Mouse (Mus musculus): ENCODE data around the gene Aasdh. TPM values are rescaled to one million over a fixed set of nuclear protein-coding genes. Genes with fewer than 3 reads are reported as not detected.
A peak's percentile ranks its signal among the peaks of the same experiment; 100 is the strongest.

Aasdh gene
- polyA plus RNA-seq, 1 experiment from 2014 or later = 23.2 TPM

GRCm38 (mm10) chr5:76902131-76902530 is 3.2 kb downstream of the Aasdh start:
- no peak overlapping the region for H3K27ac ChIP-seq (replicated peaks)
- WGBS = 80% methylated on average over 4 of the region's 4 CpGs
- no peaks in the 10 kb centered on the region for H3K27me3 ChIP-seq (replicated peaks; ENCODE audit: low read depth, poor library complexity, severe bottlenecking)
- H3K9me3 ChIP-seq = no peaks in the 10 kb centered on the region
- peaks cover 9% of the 10 kb centered on the region for H3K4me1 ChIP-seq
- no peak for DNase-seq (ENCODE audit: low spot score)
- H3K36me3 ChIP-seq (replicated peaks) = peaks cover 15% of the 10 kb centered on the region
- no peak overlapping the region for H3K4me3 ChIP-seq

GRCm38 (mm10) chr5:76893084-76893483 is 12.2 kb downstream of the Aasdh start:
- no peak overlapping the region for H3K27ac ChIP-seq (replicated peaks)
- WGBS = 89% methylated on average over 2 of the region's 2 CpGs
- no peak overlapping the region for H3K4me3 ChIP-seq
- no peaks in the 10 kb centered on the region for H3K9me3 ChIP-seq
- H3K27me3 ChIP-seq (replicated peaks; ENCODE audit: low read depth, poor library complexity, severe bottlenecking) = no peaks in the 10 kb centered on the region
- H3K4me1 ChIP-seq = no peaks in the 10 kb centered on the region
- peaks cover 84% of the 10 kb centered on the region for H3K36me3 ChIP-seq (replicated peaks)
- no peak for DNase-seq (ENCODE audit: low spot score)

GRCm38 (mm10) chr5:76892608-76893007 is 12.7 kb downstream of the Aasdh start:
- no peak for DNase-seq (ENCODE audit: low spot score)
- WGBS = 81% methylated on average over 2 of the region's 2 CpGs
- no peak overlapping the region for H3K27ac ChIP-seq (replicated peaks)
- H3K9me3 ChIP-seq = no peaks in the 10 kb centered on the region
- H3K4me3 ChIP-seq = no peak overlapping the region
- H3K27me3 ChIP-seq (replicated peaks; ENCODE audit: low read depth, poor library complexity, severe bottlenecking) = no peaks in the 10 kb centered on the region
- H3K36me3 ChIP-seq (replicated peaks) = peaks cover 82% of the 10 kb centered on the region
- H3K4me1 ChIP-seq = no peaks in the 10 kb centered on the region

- no peaks in the 10 kb centered on the region for H3K27me3 ChIP-seq (replicated peaks; ENCODE audit: low read depth, poor library complexity, severe bottlenecking)
- WGBS = 92% methylated on average over 2 of the region's 2 CpGs
- no peak overlapping the region for H3K27ac ChIP-seq (replicated peaks)
- H3K4me3 ChIP-seq = no peak overlapping the region
- H3K9me3 ChIP-seq = no peaks in the 10 kb centered on the region
- H3K36me3 ChIP-seq (replicated peaks) = peaks cover 83% of the 10 kb centered on the region
- no peak for DNase-seq (ENCODE audit: low spot score)
- H3K4me1 ChIP-seq = no peaks in the 10 kb centered on the region
These were observed 18.3 kb downstream of the Aasdh start for GRCm38 (mm10) chr5:76887011-76887410.

- Histone ChIP-seq H3K4me1 (no peaks in the 10 kb centered on the region), H3K9me3 (no peaks in the 10 kb centered on the region), H3K4me3 (no peak overlapping the region), H3K27ac (replicated peaks) (no peak overlapping the region), H3K27me3 (replicated peaks; ENCODE audit: low read depth, poor library complexity, severe bottlenecking) (no peaks in the 10 kb centered on the region), H3K36me3 (replicated peaks) (peaks cover 75% of the 10 kb centered on the region)
- WGBS = 96% methylated on average over 1 of the region's 1 CpGs
- DNase-seq (ENCODE audit: low spot score) = no peak
These were observed 21.2 kb downstream of the Aasdh start for GRCm38 (mm10) chr5:76884107-76884506.

GRCm38 (mm10) chr5:76876106-76876758 is 29.1 kb downstream of the Aasdh start:
- DNase-seq (ENCODE audit: low spot score) = no peak
- H3K36me3 ChIP-seq (replicated peaks) = peaks cover 75% of the 10 kb centered on the region
- no peak overlapping the region for H3K27ac ChIP-seq (replicated peaks)
- WGBS = 89% methylated on average over 25 of the region's 25 CpGs
- no peaks in the 10 kb centered on the region for H3K27me3 ChIP-seq (replicated peaks; ENCODE audit: low read depth, poor library complexity, severe bottlenecking)
- H3K4me1 ChIP-seq = no peaks in the 10 kb centered on the region
- no peak overlapping the region for H3K4me3 ChIP-seq
- no peaks in the 10 kb centered on the region for H3K9me3 ChIP-seq

- peaks cover 4% of the 10 kb centered on the region; the same call in 1 of the 2 replicates for H3K4me1 ChIP-seq
- H3K27ac ChIP-seq (replicated peaks) = no peak overlapping the region
- no peak for DNase-seq (ENCODE audit: low spot score)
- 43% methylated on average over 6 of the region's 6 CpGs for WGBS
- H3K27me3 ChIP-seq (replicated peaks; ENCODE audit: low read depth, poor library complexity, severe bottlenecking) = no peaks in the 10 kb centered on the region
- peak overlapping the region; percentile 50 for H3K4me3 ChIP-seq
- H3K9me3 ChIP-seq = no peaks in the 10 kb centered on the region
- peaks cover 87% of the 10 kb centered on the region for H3K36me3 ChIP-seq (replicated peaks)
These were observed 35.8 kb downstream of the Aasdh start for GRCm38 (mm10) chr5:76869553-76869952.

- DNase-seq (ENCODE audit: low spot score) = peak; percentile 48
- H3K36me3 ChIP-seq (replicated peaks) = peaks cover 82% of the 10 kb centered on the region
These were observed 36.5 kb downstream of the Aasdh start for GRCm38 (mm10) chr5:76868693-76869286.

GRCm38 (mm10) chr5:76866819-76867218 is 38.5 kb downstream of the Aasdh start:
- WGBS = 72% methylated on average over 8 of the region's 8 CpGs
- no peaks in the 10 kb centered on the region for H3K9me3 ChIP-seq
- no peak overlapping the region for H3K4me3 ChIP-seq
- H3K27ac ChIP-seq (replicated peaks) = no peak overlapping the region
- no peak for DNase-seq (ENCODE audit: low spot score)
- peaks cover 73% of the 10 kb centered on the region for H3K36me3 ChIP-seq (replicated peaks)
- H3K27me3 ChIP-seq (replicated peaks; ENCODE audit: low read depth, poor library complexity, severe bottlenecking) = no peaks in the 10 kb centered on the region
- H3K4me1 ChIP-seq = peaks cover 4% of the 10 kb centered on the region; the same call in 1 of the 2 replicates

More at GRCm38 (mm10) chr5:76868693-76869286, 36.5 kb downstream of the Aasdh start:
- WGBS = 24% methylated on average over 16 of the region's 16 CpGs
- H3K27ac ChIP-seq (replicated peaks) = 0 out of 2 replicates have a peak overlapping the region, but pooled peaks have one; percentile 41
- H3K4me3 ChIP-seq = peak overlapping the region; percentile 50
- H3K9me3 ChIP-seq = no peaks in the 10 kb centered on the region
- H3K4me1 ChIP-seq = peaks cover 4% of the 10 kb centered on the region; the same call in 1 of the 2 replicates
- H3K27me3 ChIP-seq (replicated peaks; ENCODE audit: low read depth, poor library complexity, severe bottlenecking) = no peaks in the 10 kb centered on the region

GRCm38 (mm10) chr5:76858444-76858843 is 46.9 kb downstream of the Aasdh start:
- Histone ChIP-seq H3K4me3 (0 out of 2 replicates have a peak overlapping the region, but pooled peaks have one; percentile 54), H3K27ac (replicated peaks) (no peak overlapping the region), H3K36me3 (replicated peaks) (peaks cover 56% of the 10 kb centered on the region), H3K9me3 (no peaks in the 10 kb centered on the region), H3K4me1 (peaks cover 23% of the 10 kb centered on the region), H3K27me3 (replicated peaks; ENCODE audit: low read depth, poor library complexity, severe bottlenecking) (peaks cover 54% of the 10 kb centered on the region)
- DNase-seq (ENCODE audit: low spot score) = no peak
- WGBS = 72% methylated on average over 13 of the region's 13 CpGs

GRCm38 (mm10) chr5:76857103-76858015 is 48.0 kb downstream of the Aasdh start:
- peaks cover 54% of the 10 kb centered on the region for H3K27me3 ChIP-seq (replicated peaks; ENCODE audit: low read depth, poor library complexity, severe bottlenecking)

GRCm38 (mm10) chr5:76855829-76856600 is 49.3 kb downstream of the Aasdh start:
- peak overlapping the region; percentile 51; the same call in 1 of the 2 replicates for H3K27ac ChIP-seq (replicated peaks)
- H3K4me1 ChIP-seq = peaks cover 25% of the 10 kb centered on the region
- H3K36me3 ChIP-seq (replicated peaks) = peaks cover 72% of the 10 kb centered on the region
- H3K4me3 ChIP-seq = peak overlapping the region; percentile 54
- H3K27me3 ChIP-seq (replicated peaks; ENCODE audit: low read depth, poor library complexity, severe bottlenecking) = peaks cover 54% of the 10 kb centered on the region
- no peaks in the 10 kb centered on the region for H3K9me3 ChIP-seq
- DNase-seq (ENCODE audit: low spot score) = peak; percentile 17
- WGBS = 20% methylated on average over 25 of the region's 25 CpGs

More at GRCm38 (mm10) chr5:76857103-76858015, 48.0 kb downstream of the Aasdh start:
- H3K4me1 ChIP-seq = peaks cover 23% of the 10 kb centered on the region
- H3K27ac ChIP-seq (replicated peaks) = peak overlapping the region; percentile 51; the same call in 1 of the 2 replicates
- H3K4me3 ChIP-seq = peak overlapping the region; percentile 54
- no peaks in the 10 kb centered on the region for H3K9me3 ChIP-seq
- peaks cover 59% of the 10 kb centered on the region for H3K36me3 ChIP-seq (replicated peaks)
- WGBS = 8% methylated on average over 62 of the region's 62 CpGs
- peak; percentile 64 for DNase-seq (ENCODE audit: low spot score)

All from embryonic facial prominence, embryonic 10.5 days (tissue).